Mouse (Mus musculus): ENCODE data around the gene Il4ra.
A peak's percentile ranks its signal among the peaks of the same experiment; 100 is the strongest.

Il4ra gene

GRCm38 (mm10) chr7:125549916-125550315 is 2.0 kb upstream of the Il4ra start:
- no peak for DNase-seq (ENCODE audit: low spot score in 2 of 2)

- DNase-seq (ENCODE audit: low spot score in 2 of 2): no peak
Observed at GRCm38 (mm10) chr7:125550881-125551381, 989 bp upstream of the Il4ra start.

- DNase-seq (ENCODE audit: low spot score in 2 of 2): no peak
Observed at GRCm38 (mm10) chr7:125552851-125553555, 1.1 kb downstream of the Il4ra start.

- no peak for DNase-seq (ENCODE audit: low spot score in 2 of 2)
Observed at GRCm38 (mm10) chr7:125553653-125554428, 1.9 kb downstream of the Il4ra start.

- no peak for DNase-seq (ENCODE audit: low spot score in 2 of 2)
Observed at GRCm38 (mm10) chr7:125554456-125555114, 2.7 kb downstream of the Il4ra start.

- DNase-seq (ENCODE audit: low spot score in 2 of 2): no peak
Observed at GRCm38 (mm10) chr7:125555351-125555872, 3.5 kb downstream of the Il4ra start.

GRCm38 (mm10) chr7:125556096-125556495 is 4.2 kb downstream of the Il4ra start:
- DNase-seq (ENCODE audit: low spot score in 2 of 2): no peak

GRCm38 (mm10) chr7:125556865-125557264 is 4.9 kb downstream of the Il4ra start:
- no peak for DNase-seq (ENCODE audit: low spot score in 2 of 2)

- DNase-seq (ENCODE audit: low spot score in 2 of 2): no peak
Observed at GRCm38 (mm10) chr7:125558401-125558945, 6.6 kb downstream of the Il4ra start.

- DNase-seq (ENCODE audit: low spot score in 2 of 2): no peak
Observed at GRCm38 (mm10) chr7:125558997-125559396, 7.1 kb downstream of the Il4ra start.

GRCm38 (mm10) chr7:125559537-125559936 is 7.6 kb downstream of the Il4ra start:
- no peak for DNase-seq (ENCODE audit: low spot score in 2 of 2)

GRCm38 (mm10) chr7:125560146-125560785 is 8.3 kb downstream of the Il4ra start:
- DNase-seq (ENCODE audit: low spot score in 2 of 2): peak in 1 of 2 experiments; percentile 42

GRCm38 (mm10) chr7:125561085-125561690 is 9.3 kb downstream of the Il4ra start:
- DNase-seq (ENCODE audit: low spot score in 2 of 2): peak in 1 of 2 experiments; percentile 50

GRCm38 (mm10) chr7:125562413-125562812 is 10.5 kb downstream of the Il4ra start:
- no peak for DNase-seq (ENCODE audit: low spot score in 2 of 2)

- DNase-seq (ENCODE audit: low spot score in 2 of 2): no peak
Observed at GRCm38 (mm10) chr7:125563093-125563492, 11.2 kb downstream of the Il4ra start.

- no peak for DNase-seq (ENCODE audit: low spot score in 2 of 2)
Observed at GRCm38 (mm10) chr7:125564316-125565024, 12.6 kb downstream of the Il4ra start.

GRCm38 (mm10) chr7:125565516-125566285 is 13.8 kb downstream of the Il4ra start:
- no peak for DNase-seq (ENCODE audit: low spot score in 2 of 2)

- DNase-seq (ENCODE audit: low spot score in 2 of 2): no peak
Observed at GRCm38 (mm10) chr7:125566420-125566819, 14.5 kb downstream of the Il4ra start.

- DNase-seq (ENCODE audit: low spot score in 2 of 2): no peak
Observed at GRCm38 (mm10) chr7:125568888-125569287, 17.0 kb downstream of the Il4ra start.
